Mouse (Mus musculus) olfactory bulb, adult 2 months (tissue): ENCODE measurements around the gene Cyp26a1. TPM values are rescaled to one million over a fixed set of nuclear protein-coding genes. Genes with fewer than 3 reads are reported as not detected.

Experiments used
- H3K27ac ChIP-seq: fragments of 200-500 bp; 2 replicates; pipeline ENCODE4 v1.5.1; 2012; ENCODE audit warnings: low read depth, low read length; ENCODE audit not compliant: insufficient read depth
- H3K4me1 ChIP-seq: fragments of 200-500 bp; 2 replicates; pipeline ENCODE4 v1.6.1; 2012; ENCODE audit warnings: low read length; ENCODE audit not compliant: control insufficient read depth, insufficient read depth
- H3K4me3 ChIP-seq: fragments of 200-500 bp; 2 replicates; pipeline ENCODE4 v1.5.1; 2012; ENCODE audit warnings: mild to moderate bottlenecking, low read depth, low read length, moderate library complexity; ENCODE audit not compliant: insufficient read depth
- CTCF ChIP-seq: fragments of 200-500 bp; IDR thresholded peaks from 2 replicates; pipeline ENCODE4 v1.5.1; 2012; ENCODE audit warnings: low read depth, mild to moderate bottlenecking, low read length, moderate library complexity; ENCODE audit not compliant: insufficient read depth
- POLR2A ChIP-seq: fragments of 200-500 bp; IDR thresholded peaks from 2 replicates; pipeline ENCODE4 v1.6.1; 2012; ENCODE audit warnings: mild to moderate bottlenecking, low read depth, low read length, moderate library complexity; ENCODE audit not compliant: insufficient read depth
- WGBS: fragments of 180-500 bp; shearing (Covaris S2); methylation state at CpG from one replicate; pipeline ENCODE4 v1.1.7; 2018; 5-methylcytosine and 5-hydroxymethylcytosine counted together
- polyA plus RNA-seq: library from polyadenylated mRNA; stranded (reverse); fragments of >200 nt; gene quantifications from 2 replicates; pipeline ENCODE4 v1.2.4, GENCODE M21; 2012; ENCODE audit warnings: low replicate concordance; ENCODE audit not compliant: missing spikeins, insufficient read depth, insufficient read length

Gene Cyp26a1
- polyA plus RNA-seq, 1 experiment: not detected

DNA sequence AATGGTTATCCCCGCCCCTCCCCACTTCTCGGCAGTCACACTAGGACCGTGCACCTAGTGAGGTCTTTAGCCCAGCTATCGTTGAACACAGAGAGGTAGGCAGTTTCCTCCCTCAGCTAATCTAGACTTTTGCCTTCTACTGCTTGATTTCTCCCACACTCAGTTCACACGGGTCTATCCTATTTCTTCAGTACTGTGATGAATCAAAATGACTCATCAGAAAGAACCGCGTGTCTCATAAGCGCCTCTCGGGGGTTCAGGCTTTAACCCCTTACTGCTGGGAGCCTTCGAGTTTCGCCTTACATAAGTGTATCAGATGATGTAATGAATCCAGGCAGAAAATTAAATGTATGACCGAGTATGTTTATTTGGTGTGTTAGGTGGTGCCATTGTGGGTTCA lies 24.2 kb upstream of the Cyp26a1 start:
- TF ChIP-seq POLR2A: no peak
- no peak for TF ChIP-seq CTCF
- no peak overlapping the region for H3K27ac ChIP-seq
- peaks cover 2% of the 10 kb centered on the region; the same call in 1 of the 2 replicates for H3K4me1 ChIP-seq
- 46% methylated on average over 12 of the region's 12 CpGs for WGBS
- no peak overlapping the region for H3K4me3 ChIP-seq

DNA sequence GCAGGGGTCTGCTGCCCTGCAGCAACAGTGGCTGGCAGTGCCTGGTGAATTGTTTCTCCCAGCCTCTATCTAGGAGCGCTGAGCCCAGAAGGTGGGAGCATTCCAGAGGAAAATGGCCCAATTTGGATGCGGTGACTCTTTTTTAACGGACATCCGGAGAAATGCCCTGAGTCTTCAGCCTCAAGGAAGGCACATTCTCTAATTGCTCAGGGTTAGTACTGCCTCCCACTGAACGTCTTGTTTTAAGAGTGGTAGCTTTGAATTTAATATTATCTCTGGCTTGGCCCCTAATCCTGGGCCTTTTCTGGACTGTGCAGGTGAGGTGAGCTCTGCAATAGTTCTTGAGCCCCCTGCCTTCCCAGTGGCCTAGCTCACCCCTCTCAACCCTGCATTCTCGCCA lies 12.3 kb upstream of the Cyp26a1 start, which contains the start of gene Cyp26c1:
Gene Cyp26c1, plus strand, starts transcription at position 301 of the 400 bp plus-strand sequence.
- TF ChIP-seq POLR2A (no peak), CTCF (no peak)

DNA sequence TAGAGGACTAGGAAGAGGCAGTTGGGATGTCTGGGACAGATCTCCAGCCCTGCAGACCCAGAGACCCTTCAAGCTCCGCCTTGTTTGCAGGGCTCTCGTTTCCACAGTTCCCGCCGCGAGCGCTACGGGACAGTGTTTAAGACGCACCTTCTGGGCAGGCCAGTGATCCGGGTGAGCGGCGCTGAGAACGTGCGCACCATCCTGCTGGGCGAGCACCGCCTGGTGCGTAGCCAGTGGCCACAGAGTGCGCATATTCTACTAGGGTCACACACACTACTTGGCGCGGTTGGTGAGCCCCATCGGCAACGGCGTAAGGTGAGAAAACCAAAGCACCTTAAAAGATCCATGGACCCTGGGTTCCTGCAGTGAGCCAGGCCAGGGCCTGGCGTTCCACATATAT lies 11.3 kb upstream of the Cyp26a1 start:
- 63% methylated on average over 23 of the region's 23 CpGs for WGBS
- H3K27ac ChIP-seq: no peak overlapping the region
- no peak overlapping the region for H3K4me3 ChIP-seq
- 0 out of 2 replicates have a peak, but pooled peaks cover 2% of the 10 kb centered on the region for H3K4me1 ChIP-seq
- TF ChIP-seq POLR2A: no peak
- TF ChIP-seq CTCF: no peak

More for the DNA sequence above, 12.3 kb upstream of the Cyp26a1 start, which contains the start of gene Cyp26c1:
- Histone ChIP-seq H3K4me1 (0 out of 2 replicates have a peak, but pooled peaks cover 2% of the 10 kb centered on the region), H3K4me3 (no peak within 1 kb of the TSS), H3K27ac (no peak within 1 kb of the TSS)
- 68% methylated on average over 6 of the region's 6 CpGs for WGBS

DNA sequence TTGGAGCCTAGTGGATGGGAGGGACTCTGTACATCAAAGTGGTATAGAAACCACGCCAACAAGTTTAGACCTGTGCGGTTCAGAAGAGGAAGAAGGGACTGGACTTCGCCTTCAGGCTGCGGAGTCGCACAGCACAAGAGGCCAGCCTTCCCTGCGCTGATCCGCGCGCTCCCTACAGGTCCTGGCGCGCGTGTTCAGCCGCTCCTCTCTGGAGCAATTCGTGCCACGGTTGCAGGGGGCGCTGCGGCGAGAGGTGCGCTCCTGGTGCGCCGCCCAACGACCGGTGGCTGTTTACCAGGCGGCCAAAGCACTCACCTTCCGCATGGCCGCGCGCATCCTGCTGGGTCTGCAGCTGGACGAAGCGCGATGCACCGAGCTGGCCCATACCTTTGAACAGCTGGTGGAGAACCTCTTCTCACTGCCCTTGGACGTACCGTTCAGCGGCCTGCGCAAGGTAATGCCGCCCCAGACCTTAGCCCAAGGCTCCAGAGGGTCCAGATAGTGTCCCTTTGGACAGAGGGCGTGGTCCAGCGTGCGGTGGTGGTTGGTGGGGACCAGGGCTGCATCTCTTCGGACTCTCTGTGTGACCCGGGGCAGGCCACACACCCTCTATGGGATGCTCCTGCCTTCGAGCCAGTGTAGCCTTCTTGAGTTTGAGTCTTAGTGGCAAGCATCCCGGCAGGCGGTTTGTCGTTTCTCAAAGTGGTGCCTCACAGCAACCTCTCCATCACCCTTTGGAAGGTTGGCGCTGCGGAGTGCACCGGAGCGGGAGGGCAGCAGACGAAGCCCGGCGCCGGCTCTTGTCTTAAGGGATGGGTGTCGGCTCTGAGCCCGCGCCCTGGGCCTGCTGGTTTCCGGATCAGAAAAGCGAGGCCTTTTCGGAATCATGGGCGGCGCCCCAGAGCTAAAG lies 10.4 kb upstream of the Cyp26a1 start:
- 0 out of 2 replicates have a peak, but pooled peaks cover 2% of the 10 kb centered on the region for H3K4me1 ChIP-seq
- H3K27ac ChIP-seq: no peak overlapping the region
- TF ChIP-seq CTCF (no peak), POLR2A (no peak)
- WGBS: 30% methylated on average over 62 of the region's 62 CpGs
- H3K4me3 ChIP-seq: no peak overlapping the region

DNA sequence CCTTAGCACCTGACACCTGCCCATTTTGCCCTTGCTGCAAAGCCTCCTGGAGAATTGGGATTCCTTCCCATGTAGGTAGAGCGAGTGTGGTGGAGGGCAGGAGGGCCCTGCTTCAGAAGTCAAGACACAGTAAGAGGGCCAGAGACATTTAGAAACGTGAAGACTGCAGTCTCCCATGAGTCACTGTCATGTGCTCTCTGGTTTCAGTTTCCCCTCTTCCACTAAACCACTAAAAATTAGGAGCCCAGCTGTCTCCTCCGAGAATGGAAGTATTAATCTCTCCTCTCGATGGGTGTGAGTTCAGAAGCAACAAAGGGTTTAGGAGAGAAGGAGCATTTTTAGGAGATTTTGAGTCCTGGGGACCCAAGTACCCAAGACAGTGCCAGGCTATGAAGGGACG lies 8.1 kb upstream of the Cyp26a1 start:
- Histone ChIP-seq H3K4me1 (peaks cover 8% of the 10 kb centered on the region), H3K4me3 (no peak overlapping the region), H3K27ac (no peak overlapping the region)
- no peak for TF ChIP-seq POLR2A
- no peak for TF ChIP-seq CTCF
- WGBS: 50% methylated on average over 5 of the region's 5 CpGs

DNA sequence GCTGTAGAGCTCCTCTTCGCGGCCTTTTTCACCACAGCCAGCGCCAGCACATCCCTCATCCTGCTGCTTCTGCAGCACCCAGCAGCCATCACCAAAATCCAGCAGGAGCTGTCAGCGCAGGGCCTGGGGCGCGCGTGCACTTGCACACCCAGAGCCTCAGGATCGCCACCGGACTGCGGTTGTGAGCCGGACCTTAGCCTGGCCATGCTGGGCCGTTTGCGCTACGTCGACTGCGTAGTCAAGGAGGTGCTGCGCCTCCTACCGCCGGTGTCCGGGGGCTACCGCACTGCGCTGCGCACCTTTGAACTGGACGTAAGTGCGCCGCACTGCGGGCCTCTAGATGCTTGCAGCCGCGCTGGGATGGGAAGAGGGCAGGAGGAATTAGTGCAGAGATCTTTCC lies 6.9 kb upstream of the Cyp26a1 start:
- Histone ChIP-seq H3K4me1 (peaks cover 8% of the 10 kb centered on the region), H3K27ac (no peak overlapping the region), H3K4me3 (no peak overlapping the region)
- WGBS: 18% methylated on average over 29 of the region's 29 CpGs
- TF ChIP-seq CTCF: no peak
- TF ChIP-seq POLR2A: no peak

DNA sequence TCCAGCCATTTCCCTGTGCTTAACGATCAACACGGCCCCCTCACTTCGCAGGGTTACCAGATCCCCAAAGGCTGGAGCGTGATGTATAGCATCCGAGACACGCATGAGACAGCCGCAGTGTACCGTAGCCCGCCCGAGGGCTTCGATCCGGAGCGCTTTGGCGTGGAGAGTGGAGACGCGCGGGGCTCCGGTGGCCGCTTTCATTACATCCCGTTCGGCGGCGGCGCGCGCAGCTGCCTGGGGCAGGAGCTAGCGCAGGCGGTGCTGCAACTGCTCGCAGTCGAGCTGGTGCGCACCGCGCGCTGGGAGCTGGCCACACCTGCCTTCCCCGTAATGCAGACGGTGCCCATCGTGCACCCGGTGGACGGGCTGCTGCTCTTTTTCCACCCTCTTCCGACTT lies 4.7 kb upstream of the Cyp26a1 start:
- 3% methylated on average over 40 of the region's 40 CpGs for WGBS
- H3K4me1 ChIP-seq: peaks cover 23% of the 10 kb centered on the region
- TF ChIP-seq CTCF: no peak
- TF ChIP-seq POLR2A: no peak
- H3K27ac ChIP-seq: no peak overlapping the region
- H3K4me3 ChIP-seq: peak overlapping the region; percentile 37

DNA sequence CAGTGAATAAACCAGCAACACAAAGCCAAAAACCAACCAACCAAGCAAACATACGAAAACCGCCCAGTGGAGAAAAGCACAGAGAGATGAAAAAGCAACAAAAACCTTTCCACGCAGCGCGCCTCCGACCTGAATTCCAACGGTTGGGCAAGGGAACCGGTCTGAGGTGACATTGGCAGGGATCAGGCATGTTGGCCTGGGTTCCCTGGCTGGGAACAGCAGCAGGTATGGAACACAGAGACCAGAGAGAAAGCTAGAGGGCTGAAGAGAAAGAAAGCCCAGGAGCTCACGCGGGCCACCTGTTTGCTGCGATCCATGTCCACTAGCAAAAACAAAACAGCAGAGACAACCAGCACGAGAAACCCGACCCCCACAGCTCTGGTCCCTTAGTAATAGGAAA lies 2.5 kb upstream of the Cyp26a1 start:
- Histone ChIP-seq H3K4me3 (no peak overlapping the region), H3K27ac (no peak overlapping the region), H3K4me1 (peaks cover 35% of the 10 kb centered on the region)
- WGBS: 45% methylated on average over 13 of the region's 13 CpGs
- TF ChIP-seq POLR2A (no peak), CTCF (no peak)
